Mouse (Mus musculus) thymus, postnatal 4 days (tissue): Measurements from ENCODE around the gene Cnbd2.

Experiments used
- DNase-seq: peaks from one replicate; pipeline ENCODE4 v3.0.0; 2021

The Cnbd2 gene

DNA sequence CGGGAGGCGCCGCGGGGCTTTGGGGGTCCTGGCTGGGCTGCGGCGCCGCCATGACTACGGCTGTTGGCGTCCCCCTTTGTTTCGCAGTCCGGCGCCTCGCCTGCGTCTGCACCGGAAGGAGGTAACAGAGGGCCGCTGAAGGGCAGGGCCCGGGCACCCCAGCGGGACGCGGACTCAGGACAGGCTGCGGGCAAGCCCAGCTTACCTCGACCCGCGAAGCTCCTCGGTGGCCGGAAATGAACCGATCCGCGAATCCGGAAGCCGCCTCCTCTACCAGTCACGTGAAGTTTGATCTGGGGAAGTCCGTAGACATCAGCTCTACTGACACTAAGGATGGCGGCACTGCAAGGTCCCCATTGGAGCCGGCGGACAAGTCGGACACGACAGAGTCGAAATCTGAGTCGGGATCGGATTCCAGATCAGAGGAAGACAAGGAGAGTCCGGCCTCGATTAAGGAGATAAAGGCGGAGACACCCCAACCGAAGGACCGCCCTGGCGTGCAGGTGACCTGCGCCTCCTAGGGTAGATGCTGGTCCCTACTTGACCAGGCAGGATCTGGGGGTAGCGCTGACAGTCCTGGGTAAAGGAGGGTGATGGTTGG lies at the start of gene Cnbd2, which contains the start of gene Scand1:
Gene Cnbd2, plus strand, starts transcription at position 3 of the 601 bp plus-strand sequence.
Gene Scand1, minus strand, starts transcription at position 408 of the 601 bp plus-strand sequence.
- peak; percentile 84 for DNase-seq

- no peak for DNase-seq
Measured at GRCm38 (mm10) chr2:156263204-156263893, 48.8 kb upstream of the Cnbd2 start.

DNA sequence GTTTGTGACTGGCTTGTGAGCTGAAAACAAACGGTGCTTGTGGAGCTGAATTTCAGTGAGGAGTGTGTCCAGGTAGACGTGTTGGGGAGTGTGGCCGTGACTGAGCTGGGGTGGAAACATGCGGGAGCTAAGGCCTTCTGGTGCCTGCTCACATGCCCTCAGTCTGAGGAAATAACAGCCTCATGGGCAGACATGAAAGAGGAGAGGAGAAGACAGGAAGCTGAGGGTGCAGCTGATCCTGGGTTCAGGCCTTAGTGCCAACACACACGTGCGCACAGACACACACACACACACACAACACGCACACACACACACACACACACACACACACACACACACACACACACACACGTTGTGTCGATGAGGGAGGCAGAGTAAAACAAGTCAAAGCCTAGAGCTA lies 44.5 kb upstream of the Cnbd2 start:
- DNase-seq: peak; percentile 47

DNA sequence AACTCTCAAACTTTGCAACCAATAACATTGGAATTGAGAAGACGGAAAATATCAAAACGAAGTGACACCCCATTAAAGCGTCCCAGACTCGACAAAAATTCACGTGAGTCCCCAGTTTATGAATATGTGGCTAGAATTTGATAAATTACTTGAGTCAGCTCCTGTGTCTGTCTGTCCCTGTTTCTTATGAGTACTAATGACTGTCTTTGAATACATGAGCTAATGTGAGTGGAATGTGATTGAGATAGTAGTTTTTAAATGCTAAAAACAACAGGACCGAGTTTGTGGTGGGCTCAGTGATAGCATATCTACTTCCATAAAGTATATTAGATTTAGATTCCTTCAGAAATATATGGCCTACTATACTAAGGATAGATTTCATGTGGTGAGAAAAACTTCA lies 39.5 kb upstream of the Cnbd2 start:
- no peak for DNase-seq

DNA sequence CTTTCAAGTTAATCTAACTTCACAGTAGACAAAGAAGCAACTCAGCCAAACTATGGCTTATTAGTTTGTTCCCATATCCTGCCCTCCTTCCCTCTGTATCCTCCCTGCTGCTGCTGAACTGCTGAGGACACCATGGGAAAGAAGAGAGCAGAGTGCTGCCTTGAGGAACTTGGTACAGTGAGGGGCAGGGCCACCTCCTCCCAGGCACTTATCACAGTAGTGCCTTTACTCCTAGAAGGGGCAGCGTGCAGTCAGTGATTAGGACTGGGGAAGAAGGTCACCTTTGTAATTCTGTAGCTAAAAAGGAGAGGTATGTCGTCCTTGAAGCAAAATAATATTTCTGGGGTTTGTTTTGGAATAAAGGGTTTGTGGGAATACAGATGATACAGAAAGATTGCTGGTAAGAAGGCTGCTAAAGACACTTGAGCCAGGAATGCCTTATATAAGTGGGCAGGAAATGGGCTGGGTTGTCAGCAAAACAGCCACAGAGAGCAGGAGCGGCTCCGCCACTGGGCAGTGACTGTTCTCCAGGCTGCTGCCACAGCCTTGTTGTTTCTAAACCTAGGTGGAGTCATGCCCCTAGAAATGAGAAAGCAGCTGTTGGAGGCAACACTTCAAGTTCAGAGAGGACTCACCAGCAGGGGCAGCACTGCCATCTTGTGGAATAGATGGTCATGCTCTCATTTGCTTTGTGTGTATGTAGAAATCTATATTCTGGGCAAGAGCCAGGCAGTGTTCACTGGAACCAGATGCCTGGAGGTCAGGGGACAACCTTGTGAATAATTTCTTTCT lies 33.7 kb upstream of the Cnbd2 start:
- peak; percentile 90 for DNase-seq

- DNase-seq: no peak
Measured at GRCm38 (mm10) chr2:156281227-156281626, 30.9 kb upstream of the Cnbd2 start.

GRCm38 (mm10) chr2:156285161-156285560 lies 26.9 kb upstream of the Cnbd2 start:
- no peak for DNase-seq

DNA sequence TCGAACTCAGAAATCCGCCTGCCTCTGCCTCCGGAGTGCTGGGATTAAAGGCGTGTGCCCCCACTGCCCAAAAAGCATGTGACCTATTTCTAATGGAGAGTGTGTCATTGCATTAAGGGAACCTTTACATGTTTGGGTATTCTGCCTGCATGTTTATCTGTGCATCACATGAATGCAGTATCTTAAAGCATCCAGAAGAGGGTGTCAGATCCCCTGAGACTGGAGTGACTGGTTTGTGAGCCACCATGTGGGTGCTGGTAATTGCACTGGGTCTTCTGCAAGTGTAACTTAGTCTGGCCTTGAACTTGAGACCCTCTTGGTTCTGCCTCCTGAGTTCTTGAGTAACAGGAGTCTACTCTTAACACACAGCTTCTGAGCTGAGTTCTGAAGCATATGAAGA lies 25.4 kb upstream of the Cnbd2 start:
- DNase-seq: no peak

GRCm38 (mm10) chr2:156288222-156288621 lies 23.9 kb upstream of the Cnbd2 start:
- peak; percentile 39 for DNase-seq

- peak; percentile 47 for DNase-seq
Measured at GRCm38 (mm10) chr2:156289552-156290160, 22.4 kb upstream of the Cnbd2 start.

GRCm38 (mm10) chr2:156291998-156292397 lies 20.1 kb upstream of the Cnbd2 start:
- no peak for DNase-seq

GRCm38 (mm10) chr2:156295601-156296063 lies 16.5 kb upstream of the Cnbd2 start:
- no peak for DNase-seq

DNA sequence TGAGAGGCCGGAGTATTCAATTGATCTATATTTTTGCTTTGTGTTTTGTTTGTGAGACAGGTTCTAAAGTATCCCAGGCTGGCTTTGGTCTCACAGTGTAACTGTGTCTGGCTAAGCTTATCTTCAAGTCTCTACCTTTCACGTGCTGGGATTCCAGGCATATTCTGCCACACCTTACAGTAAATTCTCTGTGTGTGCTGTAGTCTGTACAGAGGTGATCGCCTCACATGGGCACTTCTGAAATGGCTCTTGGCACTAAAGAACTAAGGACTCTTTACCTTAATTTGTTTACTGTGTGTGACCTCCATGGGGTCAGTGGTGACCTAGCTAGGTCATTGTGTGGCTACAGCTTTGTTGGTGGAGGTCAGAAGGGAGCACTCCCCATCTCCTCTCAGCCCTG lies 15.9 kb upstream of the Cnbd2 start:
- no peak for DNase-seq

DNA sequence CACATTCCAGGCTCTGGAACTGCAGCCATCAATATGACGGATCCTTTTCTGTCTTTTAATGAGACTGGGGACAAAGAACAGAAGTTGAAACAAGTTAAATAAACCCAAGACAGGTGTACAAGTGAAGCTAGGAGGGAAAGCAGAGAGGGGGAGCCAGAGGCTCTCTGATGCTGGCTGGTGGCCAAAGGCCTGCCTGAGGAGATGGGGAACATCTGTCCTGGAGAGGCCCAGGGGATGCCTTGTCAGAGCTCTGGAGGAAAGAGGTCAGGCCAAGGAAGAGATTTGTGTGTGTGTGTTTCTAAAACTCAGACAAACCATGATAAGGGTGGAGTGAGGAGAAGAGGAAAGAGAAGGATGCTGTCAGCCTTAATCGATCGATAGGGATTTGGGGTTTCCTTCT lies 14.4 kb upstream of the Cnbd2 start:
- DNase-seq: no peak

DNA sequence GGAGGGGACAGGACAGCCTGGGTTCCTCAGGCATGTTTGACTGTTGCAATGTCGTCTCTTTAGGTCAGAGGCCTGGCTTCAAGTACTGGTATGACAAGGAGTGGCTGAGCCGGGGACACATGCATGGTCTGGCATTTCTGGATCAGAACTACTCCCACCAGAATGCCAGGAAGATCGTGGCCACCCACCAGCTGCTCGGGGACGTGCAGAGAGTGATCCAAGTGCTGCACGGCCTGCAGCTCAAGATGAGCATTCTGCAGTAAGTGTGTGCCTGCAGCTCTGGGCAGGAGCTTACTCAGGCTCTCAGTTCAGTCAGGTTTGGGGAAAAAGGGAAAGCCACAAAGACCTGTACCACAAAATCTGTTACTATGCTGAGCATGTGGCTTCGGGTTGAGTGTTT lies 13.6 kb upstream of the Cnbd2 start:
- no peak for DNase-seq

DNA sequence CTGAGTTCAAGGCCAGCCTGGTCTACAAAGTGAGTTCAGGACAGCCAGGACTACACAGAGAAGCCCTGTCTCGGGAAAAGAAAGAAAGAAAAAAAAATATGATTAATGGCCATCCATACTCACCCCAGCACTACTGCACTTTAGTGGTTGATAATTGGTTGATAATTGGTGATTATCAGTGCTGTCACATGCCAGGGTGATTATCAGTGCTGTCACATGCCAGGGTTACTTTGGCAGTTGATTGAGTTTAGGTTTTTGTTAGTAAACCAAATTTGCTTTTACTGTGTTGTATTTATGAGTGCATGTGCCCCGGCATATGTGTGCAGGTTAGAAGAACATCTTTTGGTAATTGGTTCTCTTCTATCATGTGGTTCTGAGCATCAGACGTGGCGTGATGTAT lies 10.0 kb upstream of the Cnbd2 start:
- no peak for DNase-seq

DNA sequence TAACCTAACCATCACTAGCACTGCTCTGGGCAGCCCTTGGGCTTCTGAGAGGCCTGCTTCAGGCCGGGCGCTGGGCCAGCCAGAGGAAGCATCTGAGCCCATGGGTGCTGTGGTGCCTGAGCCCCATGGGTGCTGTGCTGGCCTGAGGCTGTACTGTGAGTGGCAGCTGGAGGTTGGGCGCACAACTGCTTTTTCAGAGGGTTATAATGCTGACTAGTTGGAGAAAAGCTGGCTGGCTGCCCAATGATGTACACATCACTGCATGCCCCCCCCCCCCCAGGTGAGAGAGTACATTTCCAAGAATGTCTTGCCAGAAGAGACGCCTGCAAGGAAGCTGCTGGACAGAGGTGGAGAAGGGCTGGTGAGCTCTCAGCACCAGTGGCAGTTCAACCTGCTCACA lies 7.7 kb upstream of the Cnbd2 start:
- DNase-seq: no peak

DNA sequence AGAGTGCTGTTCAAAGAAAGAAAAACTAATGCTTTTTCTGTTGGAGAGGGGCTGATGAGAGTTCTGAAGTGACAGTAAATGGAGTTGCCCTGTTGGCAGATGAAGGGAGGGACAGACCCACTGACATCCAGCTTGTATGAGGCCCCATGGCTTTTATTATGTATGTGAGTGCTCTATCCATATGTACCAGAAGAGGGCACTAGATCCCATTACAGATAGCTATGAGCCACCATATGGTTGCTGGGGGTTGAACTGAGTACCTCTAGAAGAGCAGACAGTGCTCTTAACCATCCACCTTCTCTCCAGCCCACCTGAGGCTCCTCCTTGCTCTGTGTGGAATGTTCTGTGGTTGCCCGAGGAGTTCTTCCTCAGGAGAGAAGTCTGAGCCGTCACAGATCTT lies 6.3 kb upstream of the Cnbd2 start:
- no peak for DNase-seq

DNA sequence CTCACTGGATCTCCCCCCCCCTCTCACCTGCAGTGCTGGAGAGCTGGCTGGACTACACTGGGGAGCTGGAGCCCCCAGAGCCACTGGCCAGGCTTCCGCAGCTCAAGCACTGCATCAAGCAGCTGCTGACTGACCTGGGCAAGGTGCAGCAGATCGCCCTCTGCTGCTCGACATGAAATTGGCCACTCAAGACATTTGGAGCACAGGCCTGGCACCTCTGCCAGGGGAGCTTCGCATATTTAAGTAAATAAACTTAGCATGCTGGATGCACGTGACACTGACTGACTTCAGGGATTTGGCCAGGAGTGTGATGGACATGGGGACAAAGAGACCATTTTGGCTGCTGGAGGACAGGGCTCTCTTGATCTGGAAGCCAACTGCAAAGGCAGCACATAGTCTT lies 4.8 kb upstream of the Cnbd2 start:
- peak; percentile 36 for DNase-seq

DNA sequence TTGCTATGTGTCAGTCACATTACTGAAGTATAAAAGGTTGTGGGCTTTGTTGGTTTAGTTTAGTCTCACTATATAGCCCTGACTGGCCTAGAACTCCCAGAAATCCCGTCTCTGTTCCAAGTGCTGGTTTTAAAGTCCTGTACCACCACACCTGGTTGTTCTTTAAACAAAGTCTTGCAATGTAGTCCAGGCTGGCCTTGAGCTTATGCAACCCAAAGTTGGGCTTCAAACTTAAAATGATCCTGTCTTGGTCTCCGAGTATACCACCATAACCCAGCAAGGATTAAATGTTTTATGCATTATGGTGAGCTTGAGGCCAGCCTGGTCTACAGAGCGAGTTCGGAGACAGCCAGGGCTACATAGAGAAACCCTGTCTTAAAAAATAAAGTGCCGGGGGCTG lies 2.2 kb upstream of the Cnbd2 start:
- no peak for DNase-seq

DNA sequence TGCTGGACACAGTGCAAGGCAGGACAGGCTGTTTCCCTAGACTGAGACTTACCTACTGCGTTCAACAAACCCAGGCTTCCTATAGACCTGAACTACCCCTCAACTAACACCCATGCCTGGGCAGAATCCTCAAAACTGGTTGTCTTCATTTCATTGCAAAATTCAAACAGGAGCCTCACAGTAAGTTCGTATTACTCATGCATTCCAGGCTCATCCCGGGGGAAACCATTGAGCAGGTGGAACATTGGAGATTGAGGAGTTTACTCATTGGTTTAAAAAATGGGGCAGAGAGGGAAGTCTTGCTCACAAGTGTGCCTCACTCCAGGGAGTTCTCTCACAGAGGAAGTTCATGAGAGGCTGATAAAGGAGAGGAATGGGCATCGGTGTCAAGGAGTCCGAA lies 1.6 kb upstream of the Cnbd2 start:
- DNase-seq: no peak

DNA sequence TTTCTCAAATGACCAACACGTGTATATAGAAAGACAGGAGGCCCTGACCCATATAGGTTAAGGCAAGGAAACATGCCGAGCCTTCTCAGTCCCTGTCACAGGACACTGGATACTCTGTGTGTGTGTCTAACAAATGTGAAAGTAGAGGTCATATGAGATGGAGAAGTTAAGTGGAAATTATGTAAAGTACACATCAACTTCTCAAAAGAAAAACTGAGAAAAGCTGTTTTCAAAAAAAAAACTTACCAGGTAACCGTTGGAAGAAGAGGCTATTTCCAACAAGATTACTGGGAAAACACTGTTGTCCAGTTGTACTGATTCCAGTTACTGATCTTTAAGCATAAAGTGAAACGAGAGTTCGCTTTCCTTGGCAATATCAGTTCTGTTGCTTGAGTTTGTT lies 1.2 kb upstream of the Cnbd2 start:
- DNase-seq: no peak

- no peak for DNase-seq
Measured at GRCm38 (mm10) chr2:156311441-156311840, 658 bp upstream of the Cnbd2 start.
